Mouse (Mus musculus) spleen, embryonic (tissue): ENCODE data around the gene Tnfrsf17.
"Not testable (repeated sequence)": the region's sequence is repeated elsewhere in the genome, so short reads cannot be mapped to it uniquely, and the experiment has no call there.

Source experiments
- CTCF ChIA-PET: fragments of 350-600 bp; sonication (Branson Sonifier 250); formaldehyde crosslinking; loops from one replicate; lab custom pipeline; 2022; lab: Charles Lee

Tnfrsf17 gene

DNA sequence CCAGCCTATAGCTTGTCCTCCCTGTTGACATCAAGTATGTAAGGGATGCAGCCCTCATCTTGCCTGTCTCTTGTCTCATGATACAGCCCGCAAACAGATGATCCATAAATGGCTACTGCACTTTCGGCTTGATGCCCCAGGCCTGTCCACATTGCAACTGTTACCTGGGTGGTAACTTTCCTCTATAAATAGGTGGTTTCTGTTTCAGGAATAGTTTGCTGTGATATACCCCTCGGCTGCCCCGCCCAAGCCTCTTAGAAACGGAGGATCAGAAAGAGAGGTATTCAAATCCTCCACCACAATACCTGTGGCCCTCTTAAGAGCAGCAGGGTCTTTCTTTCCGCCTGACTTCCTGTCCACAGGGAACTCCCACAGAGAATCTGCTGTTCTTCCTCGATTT, at the start of gene Tnfrsf17:
TSS of gene Tnfrsf17 (plus strand) at position 301 of the 400 bp plus-strand sequence.
- CTCF ChIA-PET = no interaction called here

DNA sequence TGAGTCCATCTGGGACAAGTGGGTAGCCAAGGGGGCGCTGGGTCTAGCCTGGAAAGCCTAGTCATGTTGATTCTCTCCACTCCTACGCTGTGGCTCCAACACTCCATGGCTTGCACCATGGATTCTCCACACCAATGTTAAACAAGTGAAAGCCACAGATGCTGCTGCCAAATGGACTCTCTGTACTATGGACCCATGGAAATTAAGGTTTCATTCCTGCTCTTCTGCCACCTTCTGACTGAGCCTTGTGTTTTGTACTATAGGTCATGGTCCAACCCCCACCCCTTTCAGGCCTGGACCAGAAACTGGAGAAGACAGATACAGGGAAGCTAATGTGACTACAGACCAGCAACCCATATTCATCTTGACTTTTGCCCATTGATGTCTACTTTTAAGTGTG, 47.1 kb upstream of the Tnfrsf17 start:
- CTCF ChIA-PET = interaction anchor here (0.6 kb wide), 1 partner anchor 270 kb away, joined by 5 read pairs; no protein-coding TSS in a partner anchor

DNA sequence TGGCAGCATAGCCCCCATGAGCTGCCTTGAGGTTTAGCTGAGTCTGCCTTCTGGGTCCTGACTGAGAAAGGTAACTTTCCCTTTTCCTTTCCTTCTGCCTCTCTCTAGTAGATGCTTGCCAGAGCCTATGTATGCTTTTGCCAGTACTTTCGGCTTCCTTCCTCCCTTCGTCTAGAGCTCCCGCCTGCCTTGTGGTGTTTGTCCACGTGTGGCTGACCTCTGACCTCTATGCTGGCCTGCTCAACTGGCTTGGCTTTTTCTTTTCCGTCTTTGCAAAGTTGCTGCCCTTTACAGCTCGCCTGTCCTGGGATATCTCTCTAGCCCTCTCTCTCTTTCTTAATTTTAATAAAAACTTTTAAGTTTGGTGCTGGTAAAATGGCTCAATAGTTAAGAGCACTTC, 43.8 kb upstream of the Tnfrsf17 start:
- CTCF ChIA-PET = interaction anchor here (0.6 kb wide), 1 partner anchor 434 kb away, joined by 3 read pairs; no protein-coding TSS in a partner anchor

DNA sequence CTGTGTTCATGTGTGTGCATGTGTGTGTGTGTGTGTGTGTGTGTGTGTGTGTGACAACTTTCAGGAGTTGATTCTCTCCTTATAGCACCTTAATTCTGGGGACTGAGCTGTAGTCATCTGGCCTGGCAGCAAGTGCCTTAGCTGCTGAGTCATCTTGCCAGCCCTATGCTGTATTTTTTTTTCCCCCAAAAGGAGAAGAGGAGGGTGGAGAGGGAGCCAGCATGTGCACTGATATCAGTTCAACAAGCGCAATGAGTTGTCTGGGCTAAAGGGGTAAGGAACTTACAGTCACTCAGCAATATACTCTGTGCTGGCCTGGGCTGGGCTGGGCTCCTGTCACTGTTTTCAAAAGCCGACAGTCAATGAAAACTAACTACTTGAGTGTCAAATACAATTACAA, 43.0 kb upstream of the Tnfrsf17 start:
- CTCF ChIA-PET = no interaction called here

DNA sequence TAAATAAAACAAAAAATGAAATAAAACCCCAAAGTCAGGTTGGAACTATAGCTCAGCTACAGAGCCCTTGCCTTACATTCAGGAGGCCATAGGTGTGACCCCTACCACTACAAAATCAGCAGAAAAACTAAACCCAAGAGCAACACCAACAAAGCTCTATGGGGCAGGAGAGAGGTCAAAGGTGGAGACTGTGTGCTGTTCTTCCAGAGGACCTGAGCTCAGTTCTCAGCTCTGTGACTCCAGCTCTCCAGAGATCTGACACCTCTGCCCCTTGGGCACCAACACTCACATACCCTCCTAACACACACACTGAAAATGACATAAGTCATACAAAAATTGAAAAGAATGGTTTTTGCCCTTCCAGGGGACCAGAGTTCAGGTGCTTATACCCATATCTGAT, 42.5 kb upstream of the Tnfrsf17 start:
- CTCF ChIA-PET = no interaction called here

DNA sequence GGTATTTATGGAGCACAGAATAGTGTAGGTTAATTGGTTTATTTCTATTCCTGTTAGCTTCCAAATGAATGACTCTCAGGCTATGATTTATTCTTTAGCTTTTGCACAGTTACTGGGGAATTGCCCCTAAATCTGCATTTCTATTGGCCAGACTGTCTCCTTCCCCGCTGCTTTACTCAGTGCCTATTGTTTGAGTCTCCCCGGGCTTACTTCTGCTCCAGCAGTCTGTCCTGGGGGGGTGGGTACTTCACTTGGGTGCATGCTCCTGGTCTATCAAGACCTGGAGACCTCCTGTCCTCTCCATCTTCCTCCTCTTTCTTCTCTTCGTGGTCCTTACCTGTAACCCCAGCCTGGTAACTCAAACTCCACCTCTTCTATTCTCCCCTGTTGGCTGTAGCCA, 36.7 kb upstream of the Tnfrsf17 start:
- CTCF ChIA-PET = no interaction called here

DNA sequence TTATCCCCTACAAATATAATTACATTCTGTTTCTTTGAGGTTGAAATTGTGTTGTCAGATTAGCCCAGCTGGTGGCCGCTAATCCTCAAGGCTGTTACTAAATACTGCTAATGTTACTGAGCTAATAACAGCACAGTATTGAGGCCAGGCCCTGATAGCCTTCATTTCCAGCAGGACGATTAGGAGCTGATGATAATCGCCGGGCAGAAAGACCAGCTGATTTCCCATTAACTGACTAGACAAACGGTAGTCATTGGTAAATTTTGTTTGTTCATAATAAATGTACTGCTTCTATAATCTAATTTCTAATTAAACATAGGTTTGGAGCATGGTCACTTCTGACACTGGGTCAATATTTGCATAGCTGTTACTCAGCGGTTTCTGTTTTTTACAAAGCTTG, 34.8 kb upstream of the Tnfrsf17 start:
- CTCF ChIA-PET = interaction anchor here (0.6 to 1.2 kb wide), 2 partner anchors 20 to 245 kb away, joined by 3 read pairs; no protein-coding TSS in a partner anchor

DNA sequence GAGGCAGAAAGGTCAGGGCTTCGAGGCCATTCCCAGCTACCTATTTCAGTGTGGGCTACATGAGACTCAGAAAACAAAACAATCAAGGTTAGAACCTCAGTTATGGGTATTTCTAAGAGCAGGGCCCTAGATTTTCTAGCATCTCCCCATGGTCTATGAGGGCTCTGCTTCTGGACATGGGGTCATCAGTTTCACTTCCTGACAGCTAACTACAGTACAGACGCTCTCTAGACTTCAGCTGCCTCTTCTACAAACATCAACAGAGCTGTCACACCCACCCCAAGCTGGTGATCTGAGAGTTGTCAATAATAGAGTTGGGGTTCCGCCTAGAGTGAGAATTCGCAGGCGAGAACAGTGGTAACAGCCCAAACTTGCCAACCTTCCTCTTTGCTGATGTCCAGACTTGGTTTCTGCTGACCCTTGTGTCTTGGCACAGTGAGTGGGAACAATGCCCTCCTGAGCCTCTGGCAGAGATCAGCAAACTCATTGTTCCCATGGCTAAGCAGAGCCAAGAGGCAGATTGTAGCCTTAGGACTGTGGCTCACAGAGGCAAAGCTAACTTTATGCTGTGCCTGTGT, 30.9 kb upstream of the Tnfrsf17 start:
- CTCF ChIA-PET = interaction anchor here (0.7 kb wide), 2 partner anchors 64 to 756 kb away, joined by 3 to 8 read pairs; no protein-coding TSS in a partner anchor

DNA sequence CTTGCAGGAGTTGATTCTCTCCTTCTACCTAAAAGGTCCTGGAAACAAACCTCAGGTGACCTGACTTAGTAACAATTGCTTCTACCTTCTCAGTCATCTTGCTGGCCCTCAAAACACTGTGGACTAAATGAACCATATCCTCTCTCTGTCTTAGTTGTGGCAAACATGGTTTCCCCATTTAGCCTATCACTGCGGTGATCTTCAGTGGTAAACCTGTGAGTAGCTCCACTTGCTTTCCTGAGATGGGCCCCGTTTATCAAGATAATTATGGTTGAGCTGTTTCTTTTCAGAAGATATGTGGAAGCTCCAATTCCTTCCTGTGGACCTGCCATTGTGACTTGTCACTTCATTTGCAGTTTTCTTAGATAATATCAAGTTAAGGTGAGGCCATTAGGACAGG, 28.7 kb upstream of the Tnfrsf17 start:
- CTCF ChIA-PET = no interaction called here

DNA sequence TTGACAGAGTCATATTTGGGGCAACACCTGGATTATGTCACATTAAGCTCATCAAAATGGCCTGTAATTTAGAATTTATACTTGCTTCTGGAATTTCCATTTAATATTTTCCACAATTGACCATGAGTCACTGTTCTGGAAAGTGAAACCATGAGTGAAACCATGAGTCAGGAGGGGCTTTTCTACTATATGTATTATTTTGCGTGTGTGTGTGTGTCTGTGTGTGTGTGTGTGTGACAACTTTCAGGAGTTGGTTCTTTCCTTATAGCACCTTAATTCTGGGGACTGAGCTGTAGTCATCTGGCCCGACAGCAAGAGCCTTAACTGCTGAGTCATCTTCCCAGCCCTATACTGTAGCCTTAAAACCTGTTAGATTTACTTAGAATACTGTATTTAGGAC, 27.7 kb upstream of the Tnfrsf17 start:
- CTCF ChIA-PET = no interaction called here

DNA sequence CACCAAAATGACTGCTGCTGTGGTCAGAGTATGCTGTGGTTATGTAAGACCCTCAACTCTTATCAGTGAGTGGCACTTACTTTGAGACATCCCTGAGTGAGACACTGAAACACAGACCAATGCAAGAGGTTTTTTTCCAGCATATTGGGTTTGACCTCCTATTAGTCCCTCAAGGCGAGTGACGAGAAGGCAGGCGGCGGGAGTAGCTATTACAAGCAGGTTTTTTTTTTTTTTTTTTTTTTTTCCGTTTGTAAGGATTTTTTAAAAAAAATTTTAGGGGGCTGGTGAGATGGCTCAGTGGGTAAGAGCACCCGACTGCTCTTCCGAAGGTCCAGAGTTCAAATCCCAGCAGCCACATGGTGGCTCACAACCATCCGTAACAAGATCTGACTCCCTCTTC, 24.7 kb upstream of the Tnfrsf17 start:
- CTCF ChIA-PET = not testable (repeated sequence)

DNA sequence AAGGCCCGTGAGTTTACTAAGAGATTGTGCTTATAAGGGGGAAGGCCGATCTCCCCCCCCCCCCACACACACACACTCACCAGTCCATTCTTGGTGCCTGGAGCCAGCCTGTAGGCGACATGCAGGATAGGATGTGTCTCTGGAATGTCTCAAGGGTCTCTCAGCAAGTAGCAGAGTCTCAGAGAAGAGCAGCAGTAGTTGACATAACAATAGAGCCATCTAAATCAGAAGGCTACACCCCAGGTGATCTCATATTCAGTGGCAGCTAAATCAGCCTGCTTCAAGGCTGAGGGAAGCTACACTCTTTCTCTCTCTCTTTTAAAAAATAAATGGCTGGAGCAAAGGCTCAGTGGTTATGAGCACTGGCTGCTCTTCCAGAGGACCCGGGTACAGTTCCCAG, 18.0 kb upstream of the Tnfrsf17 start:
- CTCF ChIA-PET = not testable (repeated sequence)

DNA sequence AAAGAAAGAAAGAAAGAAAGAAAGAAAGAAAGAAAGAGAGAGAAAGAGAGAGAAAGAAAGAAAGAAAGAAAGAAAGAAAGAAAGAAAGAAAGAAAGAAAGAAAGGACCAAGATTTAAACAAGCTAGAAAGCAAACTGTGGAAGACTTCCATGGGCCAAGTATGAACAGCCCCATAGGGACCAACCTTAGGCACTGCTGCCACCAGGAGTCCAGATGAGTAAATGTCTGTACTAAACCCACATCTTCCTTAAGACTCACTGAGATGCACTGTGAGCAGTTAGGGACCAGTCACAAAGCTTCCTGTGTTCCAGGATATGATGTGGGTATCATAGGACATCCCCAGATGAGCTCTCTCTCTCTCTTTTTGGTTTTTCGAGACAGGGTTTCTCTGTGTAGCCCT, 15.9 kb upstream of the Tnfrsf17 start:
- CTCF ChIA-PET = interaction anchor here (0.6 to 0.7 kb wide), 2 partner anchors 16 to 732 kb away, joined by 4 to 5 read pairs; no protein-coding TSS in a partner anchor

DNA sequence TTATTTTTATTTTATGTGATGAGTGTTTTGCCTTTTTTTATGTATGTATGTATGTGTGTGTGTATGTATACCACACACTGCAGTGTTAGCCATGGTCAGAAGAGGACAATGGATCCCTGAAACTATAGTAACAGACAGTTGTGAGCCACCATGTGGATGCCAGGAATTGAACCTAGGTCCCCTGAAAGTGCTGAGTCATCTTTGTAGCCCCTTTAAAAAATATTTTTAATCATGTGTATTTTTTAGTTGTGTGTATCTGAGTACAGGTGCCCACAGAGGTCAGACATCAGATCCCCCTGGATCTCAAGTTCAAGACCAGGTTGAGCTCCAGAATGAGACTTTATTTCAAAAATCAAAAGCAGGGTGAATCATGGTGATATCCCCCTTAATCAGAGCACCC, 9.9 kb upstream of the Tnfrsf17 start:
- CTCF ChIA-PET = no interaction called here

DNA sequence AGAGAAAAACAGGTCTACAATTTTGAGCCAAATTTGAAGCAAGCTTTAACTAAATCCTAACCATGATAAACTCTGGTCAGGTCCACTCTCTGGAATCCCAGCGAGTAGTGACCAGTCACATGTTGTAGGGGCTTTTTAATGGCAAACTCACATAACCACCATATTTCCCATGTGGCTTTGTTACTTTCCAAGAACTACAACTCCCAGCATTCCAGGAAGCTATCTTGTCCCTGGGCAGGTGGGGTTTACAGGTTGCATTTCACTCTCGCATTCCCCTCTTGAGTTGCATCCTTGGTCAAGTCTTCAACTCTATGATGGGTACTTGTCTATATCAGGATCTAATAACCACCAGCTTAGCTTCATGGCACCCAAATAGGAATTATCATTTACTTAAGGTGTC, 8.1 kb upstream of the Tnfrsf17 start:
- CTCF ChIA-PET = no interaction called here

DNA sequence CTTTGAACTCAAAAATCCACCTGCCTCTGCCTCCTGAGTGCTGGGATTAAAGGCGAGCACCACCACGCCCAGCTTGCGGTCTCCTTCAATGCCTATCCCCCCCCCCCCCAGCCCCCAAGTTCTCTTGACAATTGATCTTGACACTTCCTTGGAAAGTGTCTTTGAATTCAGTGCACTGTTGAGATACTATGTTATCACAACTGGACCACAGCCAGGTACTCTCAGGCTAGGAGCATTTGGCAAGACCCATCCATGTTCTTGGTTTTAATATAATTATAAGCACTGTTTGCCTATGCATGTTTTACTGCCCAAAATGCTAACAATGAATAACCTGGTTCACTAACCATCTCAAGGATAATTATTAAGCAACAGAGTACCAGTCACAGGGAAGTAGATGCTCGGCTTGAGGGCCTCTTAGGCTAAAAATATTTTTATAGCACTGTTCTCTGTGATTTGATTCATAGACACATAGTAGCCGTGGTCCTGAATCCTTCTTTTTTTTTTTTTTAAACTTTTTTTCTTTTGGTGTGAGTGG, 2.2 kb downstream of the Tnfrsf17 start:
- CTCF ChIA-PET = interaction anchor here (0.7 kb wide), 1 partner anchor 957 kb away, joined by 4 read pairs; no protein-coding TSS in a partner anchor

DNA sequence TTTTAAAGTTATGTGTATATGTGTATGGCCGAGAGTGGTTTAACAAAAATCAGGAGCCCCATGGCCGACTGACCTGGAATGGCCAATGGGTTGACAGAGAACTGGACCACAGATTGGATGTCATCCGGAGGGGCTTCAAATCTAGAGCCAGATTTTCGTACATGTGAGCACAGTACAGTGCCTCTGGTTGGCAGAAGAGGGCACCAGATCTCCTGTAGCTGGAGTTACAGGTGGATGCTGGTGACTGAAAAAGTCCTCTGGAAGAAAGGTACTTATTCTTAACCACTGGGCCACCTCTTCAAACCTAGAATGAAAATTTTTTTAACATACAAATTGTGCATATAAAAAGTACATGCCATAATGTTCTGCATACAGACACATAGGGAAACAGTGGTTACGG, 3.1 kb downstream of the Tnfrsf17 start:
- CTCF ChIA-PET = interaction anchor here (0.7 kb wide), 1 partner anchor 958 kb away, joined by 4 read pairs; no protein-coding TSS in a partner anchor

DNA sequence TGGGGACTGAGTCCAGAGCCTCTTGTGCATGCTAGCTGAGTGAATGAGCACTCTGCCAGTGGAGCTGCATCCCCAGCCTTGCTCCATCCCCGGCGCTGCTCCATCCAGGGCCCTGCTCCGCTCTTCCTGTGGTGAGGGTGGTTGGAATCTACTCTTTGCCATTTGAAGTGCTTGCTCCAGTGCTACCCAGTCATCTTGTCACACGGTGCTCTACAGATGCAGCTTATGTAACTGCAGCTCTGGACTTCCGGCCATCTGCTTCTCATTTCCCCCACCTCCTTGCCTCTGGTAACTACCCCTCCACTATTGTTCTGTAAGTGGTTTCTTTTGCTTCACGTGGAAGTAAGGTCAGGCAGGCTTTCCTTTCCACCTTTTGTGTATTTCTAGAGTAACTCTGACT, 3.7 kb downstream of the Tnfrsf17 start:
- CTCF ChIA-PET = no interaction called here

DNA sequence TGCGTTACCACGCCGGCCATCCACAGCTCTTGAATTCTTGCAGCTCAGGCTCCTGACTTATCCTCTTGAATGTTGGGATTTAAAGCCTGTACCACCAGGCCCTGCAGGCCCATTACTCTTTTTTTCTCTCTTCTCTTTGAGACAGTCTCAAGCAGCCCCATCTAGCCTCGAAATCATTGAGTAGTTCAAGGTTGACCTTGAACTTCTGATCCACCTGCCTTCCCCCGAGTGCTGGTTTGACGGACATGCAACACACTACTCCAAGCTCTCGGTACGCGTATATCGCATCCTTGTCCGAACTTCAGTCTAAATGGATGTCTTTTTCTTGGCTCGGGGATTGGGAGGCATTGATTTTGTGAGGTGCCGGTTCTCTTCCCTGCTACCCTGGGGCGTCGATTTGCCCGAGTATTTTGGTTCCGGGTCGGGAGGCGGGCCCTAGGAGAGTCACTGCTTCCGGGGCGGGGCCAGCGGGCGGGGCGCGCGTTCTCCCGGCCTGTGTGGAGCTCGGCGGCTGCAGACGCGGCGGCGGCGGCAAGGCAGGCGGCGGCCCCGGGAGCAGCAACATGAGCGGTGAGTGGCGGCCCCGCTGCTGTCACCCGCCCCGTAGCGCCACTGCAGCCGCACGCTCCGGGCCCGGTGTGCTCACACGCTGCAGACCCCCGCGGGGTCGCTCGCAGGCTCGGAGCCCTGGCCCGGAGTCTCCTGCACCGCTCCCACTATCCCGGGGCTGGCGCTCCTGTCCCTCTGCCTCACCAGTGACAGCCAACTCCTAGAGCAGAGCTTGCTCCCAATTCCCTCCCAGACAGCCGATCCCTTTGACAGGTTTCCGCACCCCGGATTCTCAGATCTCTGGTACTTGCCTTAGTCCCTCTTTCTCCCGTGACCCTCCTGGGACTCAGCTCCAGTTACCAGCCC, 9.1 kb downstream of the Tnfrsf17 start, which contains the start of gene Snx29:
TSS of gene Snx29 (plus strand) at position 500 of the 915 bp plus-strand sequence.
- CTCF ChIA-PET = interaction anchor here (0.5 kb wide), 1 partner anchor 51 kb away, joined by 9 read pairs; no protein-coding TSS in a partner anchor

DNA sequence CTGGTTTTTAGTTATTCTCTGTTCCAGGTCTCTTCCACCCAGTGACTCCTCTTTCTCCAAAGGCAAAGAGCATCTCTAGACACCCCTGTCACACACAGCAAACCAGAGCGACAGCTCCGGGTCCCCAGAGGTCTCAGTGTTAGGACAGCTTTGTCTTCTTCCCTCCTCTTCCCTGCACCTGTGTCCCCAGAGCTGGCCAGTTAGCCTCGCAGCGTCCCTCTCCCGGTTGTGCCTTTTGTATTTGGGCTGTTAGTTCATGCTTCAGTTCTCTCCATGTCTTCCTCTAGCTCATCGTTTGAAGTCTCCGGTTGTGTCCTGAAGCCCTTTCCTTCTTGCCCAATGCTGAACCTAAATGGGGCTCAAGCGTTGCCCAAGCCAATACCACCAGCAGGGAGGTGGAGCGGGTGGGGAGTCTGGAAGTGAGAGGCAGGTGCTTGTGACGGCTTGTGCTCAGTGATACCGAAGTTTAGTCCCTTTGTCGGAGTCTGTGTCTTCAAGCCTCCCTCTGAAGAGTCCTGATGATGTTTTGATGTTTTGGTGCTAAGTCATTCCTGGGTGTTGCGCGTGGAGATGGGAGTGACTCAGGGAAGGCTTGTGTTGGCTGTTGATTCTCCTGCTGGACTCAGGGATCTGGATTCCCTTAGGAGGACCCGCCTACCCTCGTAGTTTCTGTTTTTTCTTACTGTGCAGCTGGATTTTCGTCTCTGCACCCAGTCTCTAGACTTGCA, 9.9 kb downstream of the Tnfrsf17 start:
- CTCF ChIA-PET = interaction anchor here (0.5 kb wide), 1 partner anchor 50 kb away, joined by 9 read pairs; no protein-coding TSS in a partner anchor

DNA sequence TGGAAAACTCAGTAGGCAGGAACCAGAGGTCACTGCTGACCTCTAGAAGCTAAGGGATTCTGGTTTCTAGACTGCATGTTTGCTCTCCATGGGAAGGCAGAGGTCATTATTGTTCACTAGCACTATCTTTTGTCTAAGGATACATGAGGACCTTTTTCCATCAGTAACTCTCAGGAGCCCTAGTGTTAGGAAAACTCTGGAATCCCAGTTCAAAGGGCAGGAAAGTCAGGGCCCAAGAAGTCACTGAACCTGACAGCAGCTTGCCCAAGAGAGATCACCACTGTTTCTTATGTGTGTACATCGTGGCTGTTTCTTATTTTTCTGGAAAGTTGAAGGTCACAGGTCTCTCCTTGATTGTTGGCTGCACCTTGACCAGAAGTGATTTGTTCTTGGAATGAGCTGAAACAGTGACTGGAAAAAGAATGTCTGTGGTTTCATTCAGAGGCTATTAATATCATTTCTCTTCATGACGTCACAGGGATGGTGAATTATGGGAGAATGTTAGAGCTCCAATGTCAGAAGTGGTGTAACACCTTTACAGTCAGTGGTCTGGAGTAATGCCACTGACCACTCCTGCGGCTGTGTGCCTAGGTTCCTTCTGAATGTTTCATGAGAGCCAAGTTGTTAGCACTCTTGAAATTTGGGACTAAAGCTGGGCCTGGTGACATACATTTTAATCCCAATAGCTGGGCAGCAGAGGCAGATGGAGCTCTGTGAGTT, 16.6 kb downstream of the Tnfrsf17 start:
- CTCF ChIA-PET = no interaction called here
